Mouse (Mus musculus) C2C12 (cell line): ENCODE measurements around the gene Eif4g1.

Experiments used
- CTCF ChIP-seq: IDR thresholded peaks from one replicate; pipeline ENCODE4 v1.5.1; 2011; ENCODE audit not compliant: control insufficient read depth, insufficient read depth, insufficient read length
- MAX ChIP-seq: IDR thresholded peaks from one replicate; pipeline ENCODE4 v1.6.1; 2011; ENCODE audit warnings: mild to moderate bottlenecking, control low read depth
- MYOG ChIP-seq: IDR thresholded peaks from one replicate; pipeline ENCODE4 v1.6.1; 2011; ENCODE audit not compliant: control insufficient read depth, insufficient read length; ENCODE audit errors: extremely low read depth
- USF1 ChIP-seq: IDR thresholded peaks from one replicate; pipeline ENCODE4 v1.6.1; 2011; ENCODE audit warnings: low read depth, mild to moderate bottlenecking, control low read depth, moderate library complexity

- TF ChIP-seq USF1 (no peak), MAX (no peak), CTCF (no peak), MYOG (no peak)
Measured at GRCm38 (mm10) chr16:20736168-20736567, 68.1 kb downstream of the Eif4g1 start.
